Mouse (Mus musculus) frontal cortex, postnatal 14 days (tissue): Measurements from ENCODE around the gene Rab33b.
"Not testable (repeated sequence)": the region's sequence is repeated elsewhere in the genome, so short reads cannot be mapped to it uniquely, and the experiment has no call there.

Source experiments
- DNase-seq, 2 experiments: peaks; one replicate each; pipeline ENCODE4 v3.0.0; 2022; ENCODE audit warnings: low spot score in 2 of 2

Rab33b gene

GRCm38 (mm10) chr3:51483741-51484359, at the start of gene Rab33b:
TSS of gene Rab33b (plus strand) at chr3:51483920.
- peak; percentile 93 to 96 for DNase-seq

- not testable (repeated sequence) for DNase-seq
These were observed 49.4 kb upstream of the Rab33b start for GRCm38 (mm10) chr3:51434364-51434763.

GRCm38 (mm10) chr3:51434871-51435595, 48.7 kb upstream of the Rab33b start:
- DNase-seq: no peak

- no peak for DNase-seq
These were observed 15.2 kb upstream of the Rab33b start for GRCm38 (mm10) chr3:51468530-51468929.

- DNase-seq: no peak
These were observed 8.0 kb upstream of the Rab33b start for GRCm38 (mm10) chr3:51475706-51476105.

GRCm38 (mm10) chr3:51479893-51480292, 3.8 kb upstream of the Rab33b start:
- no peak for DNase-seq

- DNase-seq: peak in 1 of 2 experiments; percentile 55
These were observed 2.7 kb upstream of the Rab33b start for GRCm38 (mm10) chr3:51481059-51481458.

- no peak for DNase-seq
These were observed 1.8 kb upstream of the Rab33b start for GRCm38 (mm10) chr3:51481881-51482280.

GRCm38 (mm10) chr3:51482781-51483180, 939 bp upstream of the Rab33b start:
- DNase-seq: no peak

- DNase-seq: no peak
These were observed 650 bp downstream of the Rab33b start for GRCm38 (mm10) chr3:51484370-51484769.

- no peak for DNase-seq
These were observed 1.6 kb downstream of the Rab33b start for GRCm38 (mm10) chr3:51485347-51485746.

GRCm38 (mm10) chr3:51486491-51487195, 2.9 kb downstream of the Rab33b start:
- DNase-seq: no peak

GRCm38 (mm10) chr3:51490088-51490753, 6.5 kb downstream of the Rab33b start:
- no peak for DNase-seq

- DNase-seq: no peak
These were observed 9.6 kb downstream of the Rab33b start for GRCm38 (mm10) chr3:51493272-51493838.

GRCm38 (mm10) chr3:51494466-51494865, 10.7 kb downstream of the Rab33b start:
- no peak for DNase-seq

- DNase-seq: no peak
These were observed 11.9 kb downstream of the Rab33b start for GRCm38 (mm10) chr3:51495646-51496045.

- no peak for DNase-seq
These were observed 14.3 kb downstream of the Rab33b start for GRCm38 (mm10) chr3:51497978-51498377.

- DNase-seq: no peak
These were observed 14.9 kb downstream of the Rab33b start for GRCm38 (mm10) chr3:51498659-51499058.

GRCm38 (mm10) chr3:51499876-51500275, 16.2 kb downstream of the Rab33b start:
- no peak for DNase-seq

- DNase-seq: no peak
These were observed 20.7 kb downstream of the Rab33b start for GRCm38 (mm10) chr3:51504385-51504952.

GRCm38 (mm10) chr3:51505465-51505864, 21.7 kb downstream of the Rab33b start:
- DNase-seq: no peak
